Mouse (Mus musculus): ENCODE measurements around the gene Nmnat2. TPM values are rescaled to one million over a fixed set of nuclear protein-coding genes. Genes with fewer than 3 reads are reported as not detected.
A peak's percentile ranks its signal among the peaks of the same experiment; 100 is the strongest.

The Nmnat2 gene
- total RNA-seq (2021), result under 1 TPM; 0.28 TPM
- long read RNA-seq, experiment 1, result 0 reads
- long read RNA-seq, experiment 2, result 0 reads

DNA sequence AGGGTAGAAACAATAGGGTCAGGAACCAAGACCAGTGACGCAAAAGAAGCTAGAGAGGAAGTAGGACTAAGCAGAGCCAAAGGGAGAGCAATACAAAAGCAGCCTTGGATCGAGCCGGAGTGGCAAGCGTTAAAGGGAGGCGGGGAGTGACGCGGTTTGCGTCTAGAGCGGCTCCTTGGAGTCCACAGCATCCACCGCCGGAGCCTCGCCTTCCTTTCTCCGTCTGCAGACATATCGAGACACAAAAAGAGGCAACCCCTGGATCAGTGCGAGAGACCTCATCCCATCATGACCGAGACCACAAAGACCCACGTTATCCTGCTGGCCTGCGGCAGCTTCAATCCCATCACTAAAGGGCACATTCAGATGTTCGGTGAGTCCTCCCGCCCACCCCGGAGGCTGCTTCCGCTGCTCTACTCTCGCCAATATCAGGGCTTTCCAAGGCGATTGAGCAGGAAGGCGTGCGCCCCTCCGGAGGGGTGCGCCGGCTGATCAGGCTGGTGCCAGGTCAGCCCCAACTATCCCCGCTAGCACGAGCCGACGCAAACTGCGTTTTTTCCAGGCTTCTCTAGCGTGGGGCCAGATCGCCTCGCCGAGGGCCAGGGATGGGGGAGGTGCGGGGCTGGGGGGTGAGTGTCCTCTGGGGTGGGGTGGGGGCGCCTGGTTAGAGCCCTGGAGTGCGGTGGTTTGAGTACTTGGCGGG lies at the start of gene Nmnat2:
Gene Nmnat2, plus strand, starts transcription at position 173 of the 703 bp plus-strand sequence.
- Histone ChIP-seq H3K27ac (no peak within 1 kb of the TSS), H3K4me3 (peak within 1 kb of the TSS; percentile 69)
- intact Hi-C loops (cut with DNase I), result no loop called here
- no peak for TF ChIP-seq CTCF (IDR thresholded peaks at IDR 0.05)
- peak; percentile 26 for DNase-seq

DNA sequence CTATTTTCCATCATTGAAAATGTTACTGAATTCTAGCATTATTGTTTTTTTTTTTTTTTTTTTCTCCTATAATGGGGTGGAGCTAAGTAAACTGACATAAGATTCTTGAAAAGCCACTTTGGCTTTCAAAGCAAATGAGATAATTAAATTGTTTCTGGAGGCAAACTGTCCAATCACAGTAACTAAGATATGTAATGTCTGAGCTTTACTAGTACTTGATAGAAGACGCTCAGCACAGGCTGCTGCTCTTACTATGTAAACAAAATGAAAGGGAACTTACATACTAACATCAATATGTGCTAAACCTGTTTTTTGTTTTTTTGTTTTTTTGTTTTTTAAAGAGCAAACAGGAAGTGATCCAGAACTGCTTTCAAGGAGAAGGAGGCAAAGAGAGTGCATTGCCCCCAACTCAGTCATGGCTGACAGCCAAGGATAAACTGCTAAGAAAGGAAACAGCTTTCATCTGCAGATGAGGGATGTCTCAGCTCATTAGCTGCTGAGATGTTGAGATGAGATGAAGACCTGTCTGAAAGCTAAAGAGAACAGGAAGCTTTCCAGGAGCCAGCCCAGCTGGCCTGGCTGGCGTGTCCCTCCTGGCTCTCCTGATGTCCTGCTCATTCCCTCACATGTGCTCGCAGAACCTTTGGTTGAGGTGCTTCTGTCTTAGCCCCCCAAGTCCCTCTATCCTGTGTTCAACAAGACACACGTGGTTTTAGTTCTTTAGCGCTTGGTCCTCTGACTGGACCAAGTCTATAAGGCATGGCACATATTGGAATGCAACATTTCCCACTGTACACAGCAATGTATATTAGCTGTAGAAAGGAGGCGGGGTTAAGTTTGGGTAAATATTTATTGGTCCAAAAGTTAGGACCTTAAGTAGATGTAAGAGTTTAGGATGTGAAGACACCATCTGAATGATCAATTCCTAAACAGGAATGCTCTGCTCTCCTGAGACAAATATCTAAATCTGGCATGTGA lies 41.0 kb upstream of the Nmnat2 start:
- no peak for TF ChIP-seq CTCF (IDR thresholded peaks at IDR 0.05)
- no peak overlapping the region for H3K4me3 ChIP-seq
- intact Hi-C loops (cut with DNase I), result no loop called here
- DNase-seq, result no peak
- no peak overlapping the region for H3K27ac ChIP-seq

DNA sequence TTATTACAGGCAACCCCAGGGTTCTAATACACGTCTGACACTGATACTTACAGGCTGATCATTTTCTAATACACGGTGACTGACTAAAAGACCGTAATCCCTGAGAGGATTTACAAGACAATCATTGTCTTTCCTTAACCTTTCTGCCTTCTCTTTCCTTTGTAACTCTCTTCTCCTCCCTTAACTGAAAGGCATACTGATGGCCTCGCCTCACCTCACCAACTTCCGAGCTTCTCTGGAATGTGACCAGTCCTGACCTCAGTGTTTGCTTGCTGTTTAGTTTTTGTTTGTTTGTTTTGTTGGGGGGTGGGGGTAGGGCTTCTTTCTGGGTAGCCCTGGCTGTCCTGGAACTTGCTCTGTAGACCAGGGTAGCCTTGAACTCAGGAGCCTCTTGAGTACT lies 39.0 kb upstream of the Nmnat2 start:
- H3K27ac ChIP-seq, result no peak overlapping the region
- no peak for TF ChIP-seq CTCF (IDR thresholded peaks at IDR 0.05)
- DNase-seq, result no peak
- H3K4me3 ChIP-seq, result no peak overlapping the region
- intact Hi-C loops (cut with DNase I), result no loop called here

DNA sequence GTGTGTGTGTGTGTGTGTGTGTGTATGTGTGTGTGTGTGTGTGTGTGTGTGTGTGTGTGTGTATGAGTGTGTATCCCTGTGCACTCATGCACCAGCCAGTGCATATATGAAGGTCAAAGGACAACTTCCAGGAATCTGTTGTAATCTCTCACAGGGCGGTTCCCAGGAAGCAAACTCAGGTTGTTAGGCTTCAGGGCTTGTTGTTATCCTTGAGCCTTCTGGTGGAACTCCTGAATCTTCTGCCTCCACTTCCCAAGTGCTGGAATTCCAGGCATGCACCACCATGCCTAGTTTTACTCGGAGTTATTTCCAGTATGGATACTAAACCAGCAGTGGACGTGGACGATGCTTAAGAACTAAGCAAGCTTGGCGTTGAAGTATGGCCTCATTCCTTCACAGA lies 37.9 kb upstream of the Nmnat2 start:
- Histone ChIP-seq H3K27ac (no peak overlapping the region), H3K4me3 (no peak overlapping the region)
- intact Hi-C loops (cut with DNase I), result no loop called here
- no peak for TF ChIP-seq CTCF (IDR thresholded peaks at IDR 0.05)
- DNase-seq, result no peak

DNA sequence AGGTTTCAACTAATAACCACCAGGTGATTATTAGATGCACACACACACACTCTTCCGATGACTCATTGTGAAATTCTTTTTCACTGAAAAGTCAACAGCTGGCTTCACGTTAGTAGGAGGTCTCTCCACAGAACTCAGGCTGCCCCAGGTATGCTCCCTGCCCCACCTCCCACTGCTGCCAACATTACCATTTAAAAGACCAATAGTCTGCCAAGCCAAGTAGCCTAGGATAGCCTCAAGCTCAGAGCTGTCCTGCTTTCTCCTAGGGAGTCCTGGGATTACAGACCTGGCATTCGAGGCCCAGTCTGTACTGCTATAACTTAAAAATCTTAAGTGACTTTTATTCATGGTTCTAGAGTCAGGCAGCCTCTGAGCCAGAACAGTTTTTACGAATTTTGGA lies 37.2 kb upstream of the Nmnat2 start:
- Histone ChIP-seq H3K27ac (no peak overlapping the region), H3K4me3 (no peak overlapping the region)
- no peak for TF ChIP-seq CTCF (IDR thresholded peaks at IDR 0.05)
- intact Hi-C loops (cut with DNase I), result no loop called here
- no peak for DNase-seq

DNA sequence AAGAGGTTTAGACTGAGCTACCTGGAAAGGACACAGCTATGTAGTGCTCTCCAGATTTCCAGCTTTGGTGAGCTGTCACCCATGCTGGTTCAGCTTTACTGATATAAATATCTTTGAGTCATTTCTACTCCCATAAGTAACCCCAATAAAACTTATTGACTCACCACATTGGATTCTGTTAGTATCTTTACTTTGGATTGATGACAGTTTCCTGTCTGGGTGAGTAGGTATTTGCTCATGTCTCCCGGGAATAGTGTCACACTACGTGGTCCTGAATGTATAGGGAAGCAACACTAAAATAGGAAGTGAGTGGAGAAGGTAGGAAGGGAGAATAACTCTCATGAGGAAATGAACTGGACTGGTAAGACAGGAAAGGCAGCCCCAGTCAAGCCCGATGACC lies 33.0 kb upstream of the Nmnat2 start:
- TF ChIP-seq CTCF (IDR thresholded peaks at IDR 0.05), result no peak
- no peak for DNase-seq
- intact Hi-C loops (cut with DNase I), result no loop called here
- Histone ChIP-seq H3K27ac (no peak overlapping the region), H3K4me3 (no peak overlapping the region)

DNA sequence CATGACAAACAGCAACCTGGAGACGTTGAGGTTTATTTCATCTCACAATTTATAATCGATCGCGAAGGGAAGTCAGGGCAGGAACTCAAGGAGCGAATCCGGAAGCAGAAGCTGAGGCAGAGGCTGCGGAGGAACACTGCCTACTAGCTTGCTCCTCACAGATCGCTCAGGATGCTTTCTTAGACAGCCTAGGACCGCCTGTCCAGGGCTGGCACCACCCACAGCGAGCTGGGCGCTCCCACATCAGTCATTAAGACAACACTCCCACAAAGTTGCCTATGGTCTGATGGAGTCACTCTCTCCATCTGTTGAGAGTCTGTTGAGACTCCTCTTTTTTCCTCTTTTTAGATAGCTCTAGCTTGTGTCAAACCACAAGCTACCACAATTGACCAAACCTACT lies 20.8 kb upstream of the Nmnat2 start:
- no peak for DNase-seq
- no peak for TF ChIP-seq CTCF (IDR thresholded peaks at IDR 0.05)
- intact Hi-C loops (cut with DNase I), result no loop called here

DNA sequence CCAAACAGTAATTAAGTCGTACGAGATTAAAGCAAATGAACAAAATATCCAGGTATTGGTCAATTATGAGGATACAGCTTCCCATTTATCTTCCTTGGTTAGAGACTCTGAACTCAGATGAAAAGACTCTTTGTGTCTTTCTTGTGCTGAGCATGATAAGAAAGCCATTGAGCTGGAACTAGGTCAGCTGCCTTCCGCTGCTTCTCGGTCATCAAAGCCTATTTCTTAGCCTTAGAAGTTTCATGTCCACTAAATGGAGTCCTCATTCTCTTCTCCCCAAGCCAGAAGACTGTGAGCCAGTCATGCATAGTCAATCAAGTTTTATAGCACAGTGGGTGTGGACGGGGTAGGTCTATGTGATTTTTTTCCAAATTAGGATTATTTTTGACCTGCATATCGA lies 19.3 kb upstream of the Nmnat2 start:
- H3K4me3 ChIP-seq, result no peak overlapping the region
- intact Hi-C loops (cut with DNase I), result no loop called here
- DNase-seq, result no peak
- H3K27ac ChIP-seq, result no peak overlapping the region
- TF ChIP-seq CTCF (IDR thresholded peaks at IDR 0.05), result no peak

More for the DNA sequence above, 20.8 kb upstream of the Nmnat2 start:
- no peak overlapping the region for H3K4me3 ChIP-seq
- H3K27ac ChIP-seq, result no peak overlapping the region

DNA sequence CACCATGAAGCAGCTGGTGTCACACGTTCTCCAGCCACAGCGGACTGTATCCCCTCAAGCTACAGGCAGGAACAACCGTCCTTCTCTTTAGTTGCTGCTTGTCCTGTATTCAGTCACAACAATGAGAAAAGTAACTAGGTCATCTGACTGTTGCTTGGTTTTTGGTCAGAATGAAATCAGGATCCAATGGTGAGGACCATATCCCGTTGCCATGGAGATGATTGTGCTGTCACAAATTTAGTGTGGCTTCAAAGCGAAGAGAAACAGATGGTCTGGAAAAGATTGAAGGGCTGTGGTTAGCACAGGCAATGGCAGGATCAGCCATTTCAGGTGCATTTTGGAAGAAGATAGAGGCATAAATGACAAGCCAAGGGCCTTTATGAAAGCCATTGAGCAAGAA lies 18.4 kb upstream of the Nmnat2 start:
- TF ChIP-seq CTCF (IDR thresholded peaks at IDR 0.05), result no peak
- no peak for DNase-seq
- intact Hi-C loops (cut with DNase I), result no loop called here
- Histone ChIP-seq H3K27ac (no peak overlapping the region), H3K4me3 (no peak overlapping the region)

DNA sequence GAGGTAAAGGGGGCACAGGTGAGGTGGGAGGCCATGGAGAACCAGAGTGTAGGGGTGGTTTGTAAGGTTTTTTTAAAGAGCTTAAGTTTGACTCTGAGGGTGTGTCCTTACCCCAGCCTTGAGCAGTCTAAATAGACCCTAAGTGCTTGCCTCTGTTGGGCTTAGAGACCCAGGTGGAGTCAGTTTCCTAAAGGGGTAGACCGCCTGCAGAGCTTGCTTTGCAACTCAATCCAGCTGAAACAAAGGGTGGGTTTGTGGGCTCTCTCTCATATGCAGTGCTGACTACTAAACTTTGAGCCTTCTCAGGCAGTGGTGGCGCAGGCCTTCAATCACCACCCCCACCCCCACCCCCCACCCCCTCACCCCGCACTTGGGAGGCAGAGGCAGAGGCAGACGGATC lies 11.8 kb upstream of the Nmnat2 start:
- H3K4me3 ChIP-seq, result no peak overlapping the region
- DNase-seq, result no peak
- H3K27ac ChIP-seq, result no peak overlapping the region
- TF ChIP-seq CTCF (IDR thresholded peaks at IDR 0.05), result no peak
- intact Hi-C loops (cut with DNase I), result no loop called here

DNA sequence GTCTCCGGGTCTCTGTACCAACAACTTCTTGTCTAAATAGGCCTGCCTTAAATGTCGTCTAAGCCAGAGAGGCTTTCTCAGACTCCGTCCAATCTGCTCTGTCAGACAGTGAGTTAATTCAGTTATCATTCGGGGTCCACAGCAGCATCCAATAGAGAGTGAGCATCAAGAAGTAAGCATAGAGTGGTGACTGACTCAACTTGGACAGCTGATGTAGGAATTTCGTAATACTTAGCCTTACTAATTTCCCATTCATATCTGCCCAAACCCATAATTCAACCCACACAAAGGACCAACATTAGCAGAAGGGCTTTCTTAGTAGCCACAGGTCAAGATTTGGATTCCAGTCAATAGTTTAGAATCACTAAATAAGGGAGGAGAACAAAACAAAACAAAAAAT lies 626 bp upstream of the Nmnat2 start:
- intact Hi-C loops (cut with DNase I), result no loop called here
- Histone ChIP-seq H3K4me3 (no peak overlapping the region), H3K27ac (no peak overlapping the region)
- DNase-seq, result no peak
- TF ChIP-seq CTCF (IDR thresholded peaks at IDR 0.05), result no peak

DNA sequence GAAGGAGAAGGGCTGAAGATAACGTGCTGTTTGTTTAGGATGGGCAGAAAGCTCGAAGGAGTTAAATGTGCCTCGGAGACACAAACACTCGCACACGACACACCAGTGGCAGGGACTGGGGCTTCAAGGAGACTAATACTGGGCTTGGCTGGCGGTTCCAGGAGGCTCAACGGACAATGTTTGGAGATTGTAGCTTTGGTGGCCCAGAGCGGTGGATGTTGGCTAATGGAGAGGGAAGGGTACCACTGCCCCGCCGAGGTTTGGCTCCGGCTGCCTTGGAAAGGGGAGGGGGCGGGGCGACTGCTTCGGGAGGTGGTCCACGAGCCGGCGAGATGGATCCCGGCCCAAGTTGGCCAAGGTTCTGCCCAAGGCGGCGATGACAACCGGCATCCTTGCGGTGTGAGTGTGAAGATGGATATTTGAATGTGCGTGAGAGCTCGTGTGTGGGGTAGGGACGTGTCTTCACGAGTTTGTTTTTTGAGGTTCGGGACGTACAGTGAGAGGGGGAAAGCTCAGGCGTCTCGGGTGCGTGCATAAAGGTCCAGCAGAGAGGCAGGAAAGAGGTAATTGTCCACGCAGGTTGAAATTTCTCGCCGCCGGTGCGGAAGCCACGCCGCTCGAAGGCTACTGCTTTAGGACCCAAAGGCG lies 895 bp downstream of the Nmnat2 start:
- intact Hi-C loops (cut with DNase I), result no loop called here
- DNase-seq, result no peak
- TF ChIP-seq CTCF (IDR thresholded peaks at IDR 0.05), result no peak
- H3K4me3 ChIP-seq, result peak overlapping the region; percentile 69
- no peak overlapping the region for H3K27ac ChIP-seq

DNA sequence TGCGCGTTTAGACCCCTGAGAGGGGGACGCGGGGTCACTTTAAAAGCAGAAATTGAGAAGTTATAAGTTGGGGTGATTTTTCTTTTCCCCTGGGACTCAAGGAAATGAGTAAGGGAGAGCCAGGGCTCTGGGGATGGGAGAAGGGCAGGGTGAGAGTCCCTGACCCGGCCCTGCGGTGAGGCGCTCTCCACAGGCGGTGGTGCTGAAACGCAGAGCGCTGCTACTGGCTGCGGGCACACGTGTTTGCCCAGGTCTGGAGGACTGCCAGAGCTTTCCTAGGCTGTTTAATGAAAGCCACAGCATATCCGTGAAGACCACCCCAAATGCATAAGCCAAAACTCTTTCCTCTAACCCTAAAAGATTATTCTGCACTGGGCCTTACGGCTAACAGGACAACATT lies 1.4 kb downstream of the Nmnat2 start:
- Histone ChIP-seq H3K27ac (no peak overlapping the region), H3K4me3 (peak overlapping the region; percentile 69)
- DNase-seq, result peak; percentile 72
- TF ChIP-seq CTCF (IDR thresholded peaks at IDR 0.05), result no peak
- intact Hi-C loops (cut with DNase I), result no loop called here
